Mouse (Mus musculus): ENCODE results near the gene Prdm11. TPM values are rescaled to one million over a fixed set of nuclear protein-coding genes. Genes with fewer than 3 reads are reported as not detected.

Gene Prdm11
- 10 to 100 TPM; 40.9 to 46.5 TPM for total RNA-seq (2021)
- long read RNA-seq, experiment 1, partial matches to known transcripts, result 6 of 17 reads
- long read RNA-seq, experiment 1, other reads (novel, unspliced or antisense), result 11 of 17 reads
- long read RNA-seq, experiment 2, partial matches to known transcripts, result 27 of 48 reads
- long read RNA-seq, experiment 2, other reads (novel, unspliced or antisense), result 21 of 48 reads

GRCm38 (mm10) chr2:93045818-93046508, at the start of gene Prdm11:
TSS of gene Prdm11 (minus strand) at chr2:93046167.
- DNase-seq (ENCODE audit: low spot score in 2 of 2), result no peak

- DNase-seq (ENCODE audit: low spot score in 2 of 2), result no peak
Observed at GRCm38 (mm10) chr2:93092347-93092746, 46.4 kb upstream of the Prdm11 start.

GRCm38 (mm10) chr2:93091679-93092078, 45.7 kb upstream of the Prdm11 start:
- DNase-seq (ENCODE audit: low spot score in 2 of 2), result no peak

- DNase-seq (ENCODE audit: low spot score in 2 of 2), result no peak
Observed at GRCm38 (mm10) chr2:93089379-93090089, 43.6 kb upstream of the Prdm11 start.

- no peak for DNase-seq (ENCODE audit: low spot score in 2 of 2)
Observed at GRCm38 (mm10) chr2:93088006-93088405, 42.0 kb upstream of the Prdm11 start.

- no peak for DNase-seq (ENCODE audit: low spot score in 2 of 2)
Observed at GRCm38 (mm10) chr2:93085291-93086027, 39.5 kb upstream of the Prdm11 start.

GRCm38 (mm10) chr2:93084481-93084880, 38.5 kb upstream of the Prdm11 start:
- DNase-seq (ENCODE audit: low spot score in 2 of 2), result no peak

- no peak for DNase-seq (ENCODE audit: low spot score in 2 of 2)
Observed at GRCm38 (mm10) chr2:93083317-93083716, 37.4 kb upstream of the Prdm11 start.

- no peak for DNase-seq (ENCODE audit: low spot score in 2 of 2)
Observed at GRCm38 (mm10) chr2:93082846-93083245, 36.9 kb upstream of the Prdm11 start.

GRCm38 (mm10) chr2:93080871-93081608, 35.1 kb upstream of the Prdm11 start:
- no peak for DNase-seq (ENCODE audit: low spot score in 2 of 2)

- no peak for DNase-seq (ENCODE audit: low spot score in 2 of 2)
Observed at GRCm38 (mm10) chr2:93079394-93079793, 33.4 kb upstream of the Prdm11 start.

- no peak for DNase-seq (ENCODE audit: low spot score in 2 of 2)
Observed at GRCm38 (mm10) chr2:93076578-93076955, 30.6 kb upstream of the Prdm11 start.

GRCm38 (mm10) chr2:93075738-93076577, 30.0 kb upstream of the Prdm11 start:
- peak; percentile 70 to 76 for DNase-seq (ENCODE audit: low spot score in 2 of 2)

- peak; percentile 81 to 83 for DNase-seq (ENCODE audit: low spot score in 2 of 2)
Observed at GRCm38 (mm10) chr2:93071656-93072055, 25.7 kb upstream of the Prdm11 start.

GRCm38 (mm10) chr2:93068942-93069341, 23.0 kb upstream of the Prdm11 start:
- DNase-seq (ENCODE audit: low spot score in 2 of 2), result peak in 1 of 2 experiments; percentile 24

- DNase-seq (ENCODE audit: low spot score in 2 of 2), result peak; percentile 55 to 64
Observed at GRCm38 (mm10) chr2:93063347-93063746, 17.4 kb upstream of the Prdm11 start.

- DNase-seq (ENCODE audit: low spot score in 2 of 2), result no peak
Observed at GRCm38 (mm10) chr2:93051873-93052272, 5.9 kb upstream of the Prdm11 start.

- no peak for DNase-seq (ENCODE audit: low spot score in 2 of 2)
Observed at GRCm38 (mm10) chr2:93048601-93049323, 2.8 kb upstream of the Prdm11 start.

GRCm38 (mm10) chr2:93047491-93048050, 1.6 kb upstream of the Prdm11 start:
- no peak for DNase-seq (ENCODE audit: low spot score in 2 of 2)

Data from adrenal gland, adult 18-20 months (tissue).